Comparison of ENCODE assay signal across 8 mouse cellular contexts in genomic region chr1:167284258-167284836, GRCm38 (mm10). TPM values are rescaled to one million over a fixed set of nuclear protein-coding genes. Genes with fewer than 3 reads are reported as not detected.
A peak's percentile ranks its signal among the peaks of the same experiment; 100 is the strongest.
DNase-seq lines count a peak whose midpoint lies in the region; ATAC-seq and TF ChIP-seq lines count a peak whose summit lies in the region.

No protein-coding gene starts in this region.

- ATAC-seq in granulocyte monocyte progenitor cell, adult 5-6 weeks (replicated peaks; ENCODE audit: poor library complexity, severe bottlenecking) = peak; percentile 13
- peak; percentile 37 for ATAC-seq in kidney, postnatal 0 days (replicated peaks; ENCODE audit: low FRiP score, low read depth)
- peak; percentile 38 for ATAC-seq in lung, embryonic 14.5 days (ENCODE audit: insufficient read depth)
- ATAC-seq in neutrophil, adult 5-6 weeks (ENCODE audit: extremely low read depth, insufficient number of reproducible peaks, low FRiP score, poor library complexity, severe bottlenecking) = peak; percentile 28; the same call in 1 of the 2 replicates

- DNase-seq in 3134 (ENCODE audit: extremely low read depth, insufficient read length, low spot score) = peak; percentile 86
- DNase-seq in NIH3T3 (ENCODE audit: low read depth) = peak; percentile 71
- peak; percentile 55 to 64 for DNase-seq in cerebellum, postnatal 36 days
- DNase-seq in kidney, postnatal 0 days (ENCODE audit: low spot score) = peak; percentile 73
- peak; percentile 86 for DNase-seq in lung, embryonic 14.5 days
- peak; percentile 85 for DNase-seq in thymus, postnatal 0 days (ENCODE audit: low spot score)

- WGBS in kidney, postnatal 0 days = under 1% methylated on average over 57 of the region's 73 CpGs
- under 1% methylated on average over 73 of the region's 73 CpGs for WGBS in lung, embryonic 14.5 days

- no peaks in the 10 kb centered on the region for H3K27me3 ChIP-seq in kidney, postnatal 0 days (ENCODE audit: insufficient read depth, low read length)
- H3K27me3 ChIP-seq in lung, embryonic 14.5 days (ENCODE audit: insufficient read depth, low read length) = no peaks in the 10 kb centered on the region; the same call in 1 of the 2 replicates

- no peaks in the 10 kb centered on the region for H3K36me3 ChIP-seq in kidney, postnatal 0 days (ENCODE audit: insufficient read depth, low read length)
- H3K36me3 ChIP-seq in lung, embryonic 14.5 days (ENCODE audit: insufficient read depth) = peaks cover 5% of the 10 kb centered on the region; the same call in 1 of the 2 replicates

- peak overlapping the region; percentile 84 for H3K9ac ChIP-seq in kidney, postnatal 0 days (ENCODE audit: low read depth, low read length)
- peak overlapping the region; percentile 86 for H3K9ac ChIP-seq in lung, embryonic 14.5 days

- H3K4me1 ChIP-seq in kidney, postnatal 0 days (replicated peaks; ENCODE audit: insufficient read depth, low read length) = peaks cover 5% of the 10 kb centered on the region; the same call in 1 of the 2 replicates
- H3K4me1 ChIP-seq in lung, embryonic 14.5 days (ENCODE audit: insufficient read depth) = no peaks in the 10 kb centered on the region

- H3K9me3 ChIP-seq in kidney, postnatal 0 days (replicated peaks; ENCODE audit: low read length) = no peaks in the 10 kb centered on the region
- no peaks in the 10 kb centered on the region for H3K9me3 ChIP-seq in lung, embryonic 14.5 days (ENCODE audit: low read depth, low read length)

- peak overlapping the region; percentile 95 for H3K4me2 ChIP-seq in kidney, postnatal 0 days (ENCODE audit: low read length)
- H3K4me2 ChIP-seq in lung, embryonic 14.5 days = peak overlapping the region; percentile 78

- H3K4me3 ChIP-seq in kidney, postnatal 0 days (replicated peaks; ENCODE audit: low read depth, low read length) = peak overlapping the region; percentile 75
- peak overlapping the region; percentile 87 for H3K4me3 ChIP-seq in lung, embryonic 14.5 days (ENCODE audit: low read depth, low read length)

- H3K27ac ChIP-seq in kidney, postnatal 0 days = peak overlapping the region; percentile 96
- H3K27ac ChIP-seq in lung, embryonic 14.5 days (ENCODE audit: low read depth) = peak overlapping the region; percentile 98

- TF ChIP-seq CTCF in kidney, postnatal 0 days (IDR thresholded peaks at IDR 0.05; ENCODE audit: low read depth) = no peak
- TF ChIP-seq CTCF in lung, embryonic 14.5 days (IDR thresholded peaks at IDR 0.05; ENCODE audit: low read depth) = no peak; the same call in 1 of the 2 replicates

RNA-seq across cellular contexts. Expression of gene Uck2, which starts 0.8 kb away (rescaled TPM):
- 181 and 224 TPM in 2 replicates for total RNA-seq in granulocyte monocyte progenitor cell, adult 5-6 weeks (2014; fragmentation: Nextera tagmentation)
- 223 and 286 TPM in 2 replicates for total RNA-seq in granulocyte monocyte progenitor cell, adult 5-6 weeks (2017)
- polyA plus RNA-seq in kidney, postnatal 0 days (2015; fragmentation: Nextera tagmentation; extraction: Ambion mirVana) = 50.9 and 51.0 TPM in 2 replicates
- 98.3 and 98.8 TPM in 2 replicates for polyA plus RNA-seq in lung, embryonic 14.5 days (2014; fragmentation: Nextera tagmentation; extraction: Ambion mirVana)
- 9.2 and 12.2 TPM in 2 replicates for total RNA-seq in neutrophil, adult 5-6 weeks (2017)
- polyA plus RNA-seq in thymus, postnatal 0 days (2015; fragmentation: Nextera tagmentation; extraction: Ambion mirVana) = 165 and 193 TPM in 2 replicates

RNA-seq across cellular contexts. Expression of gene Tmco1, which starts 23.8 kb away (rescaled TPM):
- total RNA-seq in granulocyte monocyte progenitor cell, adult 5-6 weeks (2014; fragmentation: Nextera tagmentation) = 97.6 and 127 TPM in 2 replicates
- total RNA-seq in granulocyte monocyte progenitor cell, adult 5-6 weeks (2017) = 170 and 172 TPM in 2 replicates
- 134 and 137 TPM in 2 replicates for polyA plus RNA-seq in kidney, postnatal 0 days (2015; fragmentation: Nextera tagmentation; extraction: Ambion mirVana)
- polyA plus RNA-seq in lung, embryonic 14.5 days (2014; fragmentation: Nextera tagmentation; extraction: Ambion mirVana) = 91.5 and 93.1 TPM in 2 replicates
- 39.8 and 64.0 TPM in 2 replicates for total RNA-seq in neutrophil, adult 5-6 weeks (2017)
- 91.4 and 98.8 TPM in 2 replicates for polyA plus RNA-seq in thymus, postnatal 0 days (2015; fragmentation: Nextera tagmentation; extraction: Ambion mirVana)

Comparison
In these comparisons a context has a peak if more than half of its experiments do, and no peak if none do; other contexts are left out.
1. Peak in every context shown above with its lines: DNase-seq, ATAC-seq, H3K4me3 ChIP-seq and H3K27ac ChIP-seq.